Mouse (Mus musculus) Muller cell, postnatal 12 days (primary cell): ENCODE data around the gene Pecam1.
"Not testable (repeated sequence)": the region's sequence is repeated elsewhere in the genome, so short reads cannot be mapped to it uniquely, and the experiment has no call there.

Experiments used
- DNase-seq: peaks from one replicate; pipeline ENCODE4 v3.0.0-alpha.2; 2015; ENCODE audit errors: inconsistent ontology term

Pecam1 gene

DNA sequence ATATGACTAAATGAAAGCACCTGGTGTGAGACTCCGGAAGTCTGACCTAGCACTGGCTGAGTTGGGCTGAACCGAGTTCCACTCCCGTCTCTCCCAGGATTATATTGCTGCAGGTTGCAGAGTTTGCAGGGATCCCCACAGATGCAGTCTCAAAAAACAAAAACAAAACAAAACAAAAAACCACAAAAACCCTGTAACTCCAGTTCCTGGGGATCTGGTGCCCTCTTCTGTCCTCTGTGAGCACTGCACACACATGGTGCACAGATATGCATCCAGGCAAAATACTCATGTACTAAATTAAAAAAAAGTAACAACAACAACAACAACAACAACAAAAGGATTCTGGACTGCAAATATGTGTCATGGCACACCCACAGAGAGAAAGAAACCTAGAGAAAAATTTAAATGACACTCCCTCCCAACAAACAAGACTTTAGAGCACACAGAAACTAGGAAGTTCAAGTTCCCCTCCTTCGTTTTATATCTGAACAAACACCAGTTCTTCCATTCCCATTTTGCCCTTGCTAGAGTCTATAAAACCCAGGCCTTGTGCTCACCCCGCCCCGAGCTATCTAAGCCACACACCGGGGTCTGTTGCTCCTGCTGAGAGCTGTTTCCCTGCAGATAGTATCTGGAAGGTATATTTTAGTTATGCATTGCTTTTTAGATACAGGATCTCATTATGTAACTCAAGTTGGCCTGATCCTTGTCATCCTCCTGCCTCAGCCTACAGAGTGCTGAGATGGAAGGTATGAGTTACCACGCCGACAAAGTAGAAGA, 20.0 kb upstream of the Pecam1 start:
- DNase-seq = no peak

DNA sequence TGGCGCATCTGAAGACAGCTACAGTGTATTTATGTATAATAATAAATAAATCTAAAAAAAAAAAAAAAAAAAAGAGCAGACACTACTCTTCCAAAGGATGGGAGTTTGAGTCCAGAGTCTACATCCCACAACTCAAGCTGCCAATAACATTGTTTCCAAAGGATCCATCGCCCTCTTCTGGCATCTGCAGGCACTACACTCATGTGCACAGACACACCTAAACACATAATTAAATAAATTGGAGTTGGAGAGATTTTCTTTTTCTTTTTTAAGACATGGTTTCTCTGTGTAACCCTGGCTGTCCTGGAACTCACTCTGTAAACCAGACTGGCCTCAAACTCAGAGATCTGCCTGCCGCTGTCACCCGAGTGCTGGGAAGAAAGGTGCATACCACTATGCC, 17.1 kb upstream of the Pecam1 start:
- no peak for DNase-seq

DNA sequence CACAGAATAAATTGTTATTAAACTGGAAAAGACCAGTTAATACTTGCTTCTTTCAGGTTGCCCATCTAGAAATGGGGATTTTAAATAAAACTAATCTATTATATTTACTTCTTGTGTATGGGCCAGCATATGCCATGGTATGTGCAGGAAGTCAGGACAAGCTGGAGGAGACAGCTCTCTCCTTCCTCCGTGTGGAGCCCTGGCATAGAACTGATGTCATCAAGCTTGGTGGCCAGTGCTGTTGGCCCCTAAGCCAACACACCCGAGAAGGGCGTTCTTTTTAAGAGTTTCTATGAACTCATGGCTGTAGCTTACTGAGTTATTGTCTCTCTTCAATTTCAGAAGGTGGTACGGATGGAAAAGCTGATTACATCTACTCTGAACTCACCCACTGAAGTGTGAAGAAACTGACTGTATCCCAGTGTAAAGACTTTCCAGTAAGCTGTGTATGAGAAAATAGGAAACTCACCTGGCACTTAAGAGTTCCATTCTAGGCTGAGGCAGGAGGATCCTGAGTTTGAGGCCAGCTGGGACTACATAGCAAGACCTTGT, 16.3 kb upstream of the Pecam1 start:
- no peak for DNase-seq

- DNase-seq = no peak
These were observed 12.4 kb upstream of the Pecam1 start for GRCm38 (mm10) chr11:106762800-106763185.

- DNase-seq = no peak
These were observed 11.8 kb upstream of the Pecam1 start for GRCm38 (mm10) chr11:106762139-106762799.

GRCm38 (mm10) chr11:106760511-106760910, 10.1 kb upstream of the Pecam1 start:
- no peak for DNase-seq

GRCm38 (mm10) chr11:106759028-106759427, 8.6 kb upstream of the Pecam1 start:
- DNase-seq = no peak

GRCm38 (mm10) chr11:106755583-106755982, 5.2 kb upstream of the Pecam1 start:
- DNase-seq = no peak

DNA sequence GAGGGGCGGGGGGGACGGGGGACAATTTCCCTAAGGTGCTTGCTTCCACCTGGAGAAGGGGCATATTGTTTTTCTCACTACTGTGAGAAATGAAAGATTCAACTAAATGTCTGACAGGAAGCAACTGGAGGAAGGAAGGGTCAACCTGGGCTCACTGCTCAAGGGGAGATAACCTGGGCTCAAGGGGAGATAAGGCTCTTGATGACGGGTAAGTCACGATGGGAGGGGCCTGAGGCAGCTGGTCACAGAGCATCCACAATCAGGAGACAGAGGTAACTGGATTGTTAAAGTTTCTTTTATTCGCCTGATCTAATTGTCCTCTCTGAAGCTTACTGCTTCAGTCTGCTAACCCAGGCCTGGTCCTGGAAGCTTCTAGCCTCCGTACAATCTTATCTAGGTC, 2.9 kb upstream of the Pecam1 start:
- DNase-seq = no peak

GRCm38 (mm10) chr11:106752103-106752502, 1.7 kb upstream of the Pecam1 start:
- DNase-seq = no peak

DNA sequence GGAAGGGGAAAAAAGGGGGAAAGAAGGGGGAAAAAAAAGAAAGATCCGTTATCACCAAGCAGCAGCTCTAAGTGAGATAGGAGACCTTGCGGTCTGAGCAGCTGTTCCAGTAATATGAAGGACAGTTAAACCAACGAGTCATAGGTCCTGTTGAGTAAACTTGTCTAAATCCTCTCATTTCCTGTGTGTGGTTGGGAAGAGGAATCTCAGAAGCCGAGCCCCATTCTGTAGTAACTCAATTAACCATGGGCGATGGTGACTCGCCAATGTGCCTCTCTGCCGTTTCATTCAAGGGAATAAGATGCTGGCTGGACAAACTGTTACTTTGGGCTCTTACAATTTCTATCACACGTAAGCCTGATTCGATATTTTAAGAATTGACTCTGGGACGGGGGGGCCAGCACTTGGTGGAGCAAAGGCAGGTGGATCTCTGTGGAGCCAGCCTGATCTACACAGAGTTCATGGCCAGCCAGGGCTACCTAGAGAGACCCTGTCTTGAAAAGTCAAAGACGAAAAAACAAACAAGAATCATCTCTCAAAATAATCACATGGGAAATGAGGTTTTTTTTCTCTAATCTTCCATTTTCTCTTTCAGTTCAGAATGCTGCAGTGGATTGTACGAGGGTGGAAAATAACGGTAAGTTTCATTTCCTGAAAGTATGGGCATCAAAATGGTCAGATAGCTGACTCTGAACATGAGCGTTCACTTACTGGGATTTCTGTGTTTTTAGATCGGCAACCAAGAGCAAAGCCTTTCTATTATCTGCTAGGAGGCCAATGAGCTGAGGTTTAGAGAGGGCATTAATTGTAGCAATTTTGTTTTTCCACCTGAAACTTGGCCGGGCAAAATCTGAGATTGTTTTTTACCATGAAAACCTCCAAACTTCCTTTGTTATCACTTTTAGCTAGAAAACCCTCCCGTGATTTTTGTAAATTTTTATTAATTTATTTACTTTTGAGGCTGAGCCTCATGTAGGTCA, 901 bp upstream of the Pecam1 start, which contains the start of gene Milr1:
Gene Milr1 (plus strand): TSS at position 188 of the 980 bp plus-strand sequence.
- DNase-seq = peak; percentile 55

DNA sequence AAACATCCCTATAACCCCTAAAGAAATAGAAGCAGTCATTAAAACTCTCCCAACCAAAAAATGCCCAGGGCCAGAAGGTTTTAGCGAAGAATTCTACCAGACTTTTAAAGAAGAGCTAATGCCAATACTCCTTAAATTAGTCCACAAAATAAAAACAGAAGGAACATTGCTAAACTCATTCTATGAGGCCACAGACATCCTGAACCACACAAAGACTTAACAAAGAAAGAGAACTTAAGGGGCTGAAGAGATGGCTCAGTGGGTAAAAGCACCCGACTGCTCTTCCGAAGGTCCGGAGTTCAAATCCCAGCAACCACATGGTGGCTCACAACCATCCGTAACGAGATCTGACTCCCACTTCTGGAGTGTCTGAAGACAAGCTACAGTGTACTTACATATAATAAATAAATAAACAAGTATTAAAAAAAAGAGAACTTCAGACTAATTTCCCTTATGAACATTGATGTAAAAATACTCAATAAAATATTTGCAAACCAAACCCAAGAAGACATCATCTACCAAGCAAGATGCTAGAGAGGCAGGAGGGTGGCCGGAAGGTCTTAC, 789 bp downstream of the Pecam1 start:
- DNase-seq = not testable (repeated sequence)

DNA sequence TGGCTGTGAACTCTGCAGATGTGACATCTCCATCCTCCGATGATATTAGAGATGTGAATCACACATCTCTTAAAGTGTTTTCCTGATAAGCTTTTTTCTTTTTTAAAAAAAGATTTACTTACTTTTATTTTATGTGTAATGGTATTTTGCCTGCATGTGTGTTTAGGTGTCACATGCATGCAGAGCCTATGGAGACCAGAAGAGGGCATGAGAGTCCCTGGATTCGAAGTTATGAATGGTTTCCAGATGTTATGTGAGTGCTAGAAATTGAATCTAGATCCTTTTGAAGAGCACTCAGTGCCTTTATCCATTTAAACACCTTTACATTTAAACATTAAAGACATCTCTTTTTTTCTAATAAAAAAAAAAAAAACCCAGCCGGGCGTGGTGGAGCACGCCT, 5.5 kb downstream of the Pecam1 start:
- DNase-seq = no peak

DNA sequence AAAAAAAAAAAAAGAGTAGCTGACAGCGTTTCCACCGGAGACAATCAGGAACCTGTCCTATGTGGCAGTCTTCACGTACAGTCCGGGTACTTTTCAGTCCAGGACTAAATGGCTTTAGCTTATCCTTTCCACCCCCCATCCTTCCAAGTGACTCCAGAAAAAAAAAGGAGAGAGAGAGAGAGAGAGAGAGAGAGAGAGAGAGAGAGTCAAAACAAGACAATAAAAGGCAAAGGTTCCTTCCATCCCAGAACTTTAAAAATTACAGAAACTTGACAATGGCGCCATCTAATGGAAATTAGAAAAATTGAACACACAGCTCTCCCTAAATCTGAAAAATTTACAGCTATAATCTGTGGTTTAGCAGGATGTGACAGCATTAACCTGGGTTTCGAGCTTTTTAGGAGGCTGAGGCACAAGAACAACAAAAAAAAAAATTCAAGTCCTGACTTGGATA, 8.0 kb downstream of the Pecam1 start:
- DNase-seq = peak; percentile 15

DNA sequence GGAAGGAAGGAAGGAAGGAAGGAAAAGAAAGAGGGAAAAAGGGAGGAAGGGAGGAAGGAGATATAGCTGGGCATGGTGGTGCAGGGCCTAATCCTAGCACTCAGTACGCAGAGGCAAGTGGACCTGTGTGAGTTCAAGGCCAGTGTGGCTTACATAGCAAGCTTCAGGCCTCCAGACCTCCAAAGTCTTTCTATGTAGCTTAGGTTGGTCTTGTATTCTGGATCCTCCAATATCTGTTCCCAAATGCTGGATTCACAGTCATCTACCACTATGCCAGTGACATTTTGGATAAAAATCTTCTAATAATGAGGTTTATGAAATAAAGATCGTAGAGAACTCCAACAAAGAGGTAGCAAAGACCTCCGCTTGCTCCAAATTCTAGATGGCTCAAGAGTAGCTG, 8.6 kb downstream of the Pecam1 start:
- DNase-seq = no peak

GRCm38 (mm10) chr11:106741232-106741631, 9.2 kb downstream of the Pecam1 start:
- peak; percentile 29 for DNase-seq

- DNase-seq = not testable (repeated sequence)
These were observed 9.7 kb downstream of the Pecam1 start for GRCm38 (mm10) chr11:106740724-106741123.

GRCm38 (mm10) chr11:106739116-106739515, 11.3 kb downstream of the Pecam1 start:
- no peak for DNase-seq

DNA sequence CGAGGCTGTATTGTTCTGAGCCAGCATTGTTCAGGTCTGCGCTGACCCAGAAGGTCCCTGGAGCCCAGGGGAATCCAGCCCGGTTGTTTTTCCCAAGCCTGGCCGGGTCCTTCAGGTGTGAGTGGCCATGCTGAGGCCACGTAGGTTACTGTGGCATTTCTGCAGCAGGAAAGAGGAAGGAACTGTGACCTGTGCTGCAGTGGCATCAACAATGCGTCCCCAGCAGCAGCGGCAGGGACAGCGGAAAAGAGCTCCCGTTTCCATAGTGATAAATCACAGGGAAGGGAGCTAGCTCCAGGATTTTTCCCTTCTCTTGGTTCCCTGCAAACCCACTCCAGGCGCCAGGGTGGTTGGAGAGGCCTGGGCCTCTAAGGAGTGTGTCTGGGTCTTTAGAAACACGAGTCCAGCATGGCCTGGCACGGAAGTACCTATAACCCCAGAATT, 13.2 kb downstream of the Pecam1 start:
- DNase-seq = no peak

- DNase-seq = no peak
These were observed 13.8 kb downstream of the Pecam1 start for GRCm38 (mm10) chr11:106736614-106737013.

GRCm38 (mm10) chr11:106730714-106731113, 19.7 kb downstream of the Pecam1 start:
- DNase-seq = no peak
